Mouse (Mus musculus): Measurements from ENCODE around the gene 1700020N15Rik.
"Not testable (repeated sequence)": the region's sequence is repeated elsewhere in the genome, so short reads cannot be mapped to it uniquely, and the experiment has no call there.

Gene 1700020N15Rik

GRCm38 (mm10) chrX:69945000-69945399 is at the start of gene 1700020N15Rik:
TSS of gene 1700020N15Rik (plus strand) at chrX:69945300.
- DNase-seq (ENCODE audit: low spot score in 2 of 2), result not testable (repeated sequence)

DNA sequence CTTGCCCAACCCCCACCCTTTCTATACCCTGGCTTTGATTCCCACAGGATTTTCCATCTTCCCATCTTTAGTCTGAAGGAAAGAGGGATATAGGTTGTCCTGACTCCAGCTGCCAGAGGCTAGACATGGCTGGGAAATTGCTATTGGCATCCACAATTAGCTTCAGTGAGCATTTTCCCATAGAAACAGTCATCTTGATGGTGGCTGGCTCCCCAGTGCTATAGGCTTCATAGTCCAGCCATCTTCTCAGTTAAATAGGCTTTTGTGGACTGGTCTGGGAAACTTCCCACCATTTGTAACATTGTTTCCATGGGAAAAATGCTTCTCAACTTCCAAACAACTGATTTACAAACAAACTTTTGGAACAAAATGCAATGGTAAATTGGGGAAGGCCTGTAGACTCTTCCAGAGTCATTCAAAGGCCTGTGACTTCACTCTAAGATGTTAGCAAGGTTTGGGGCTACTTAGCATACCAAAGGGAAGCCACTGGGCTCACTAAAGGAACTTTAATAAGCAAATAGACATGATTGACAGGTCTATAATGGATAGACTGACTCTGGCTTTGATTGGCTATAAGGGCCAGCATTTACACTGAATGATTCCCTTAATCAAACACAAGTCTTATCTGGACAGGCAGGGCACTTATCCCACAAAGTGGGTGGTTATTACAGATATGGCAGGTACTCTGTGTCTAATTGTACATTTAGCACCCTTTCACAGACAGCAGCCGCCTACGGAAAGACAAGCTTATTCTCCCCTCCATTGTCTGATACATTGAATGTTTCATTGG is 31.9 kb downstream of the 1700020N15Rik start:
- no peak for DNase-seq (ENCODE audit: low spot score in 2 of 2)

All from urinary bladder, postnatal 4 days (tissue).